Mouse (Mus musculus) kidney, postnatal 0 days (tissue): ENCODE measurements around the gene Srgap2. TPM values are rescaled to one million over a fixed set of nuclear protein-coding genes. Genes with fewer than 3 reads are reported as not detected.

Experiments
- ATAC-seq: fragments of 200-750 bp; cut with Nextera tagmentation; replicated peaks from 2 replicates; pipeline ENCODE4 v1.8.0; 2017; ENCODE audit warnings: low read depth, moderate number of reproducible peaks, moderate TSS enrichment, moderate library complexity; ENCODE audit not compliant: low FRiP score
- DNase-seq: peaks from one replicate; pipeline ENCODE4 v3.0.0-alpha.2; 2016; ENCODE audit warnings: low spot score
- H3K27ac ChIP-seq: fragments of 300-500 bp; sonication (generic); 2 replicates; pipeline ENCODE4 v1.5.1; 2014; ENCODE audit warnings: mild to moderate bottlenecking
- H3K27me3 ChIP-seq: fragments of 300-500 bp; sonication (generic); 2 replicates; pipeline ENCODE4 v1.6.1; 2014; ENCODE audit warnings: low read length, mixed read lengths; ENCODE audit not compliant: insufficient read depth
- H3K36me3 ChIP-seq: fragments of 300-500 bp; sonication (generic); 2 replicates; pipeline ENCODE4 v1.6.1; 2014; ENCODE audit warnings: low read length, mixed read lengths; ENCODE audit not compliant: insufficient read depth
- H3K4me1 ChIP-seq: fragments of 300-500 bp; sonication (generic); replicated peaks from 2 replicates; pipeline ENCODE4 v1.6.1; 2014; ENCODE audit warnings: antibody characterized with exemption, low read length, mixed read lengths; ENCODE audit not compliant: insufficient read depth
- H3K4me2 ChIP-seq: fragments of 300-500 bp; sonication (generic); 2 replicates; pipeline ENCODE4 v1.6.1; 2014; ENCODE audit warnings: mild to moderate bottlenecking, low read length, moderate library complexity, mixed read lengths
- H3K4me3 ChIP-seq: fragments of 300-500 bp; sonication (generic); replicated peaks from 2 replicates; pipeline ENCODE4 v1.5.1; 2014; ENCODE audit warnings: low read depth, low read length
- H3K9ac ChIP-seq: fragments of 300-500 bp; sonication (generic); 2 replicates; pipeline ENCODE4 v1.6.1; 2014; ENCODE audit warnings: low read depth, low read length
- H3K9me3 ChIP-seq: fragments of 300-500 bp; sonication (generic); replicated peaks from 2 replicates; pipeline ENCODE4 v1.6.1; 2016; ENCODE audit warnings: low read length, inconsistent platforms, mixed read lengths
- CTCF ChIP-seq: IDR thresholded peaks from 2 replicates; pipeline ENCODE4 v1.5.1; 2016; ENCODE audit warnings: antibody characterized with exemption, low read depth, mild to moderate bottlenecking, moderate library complexity
- WGBS: fragments of 180-500 bp; shearing (Covaris S2); extraction: QIAGEN DNeasy Blood & Tissue Kit; methylation state at CpG from one replicate; pipeline ENCODE4 v1.1.7; 2014; 5-methylcytosine and 5-hydroxymethylcytosine counted together
- polyA plus RNA-seq: library from polyadenylated mRNA; unstranded; fragments of >200 nt; fragmentation: Nextera tagmentation; extraction: Ambion mirVana; gene quantifications from 2 replicates; pipeline ENCODE4 v1.2.1, GENCODE M21; 2015

The Srgap2 gene
- polyA plus RNA-seq, 1 experiment from 2014 or later, result 6.9 TPM

DNA sequence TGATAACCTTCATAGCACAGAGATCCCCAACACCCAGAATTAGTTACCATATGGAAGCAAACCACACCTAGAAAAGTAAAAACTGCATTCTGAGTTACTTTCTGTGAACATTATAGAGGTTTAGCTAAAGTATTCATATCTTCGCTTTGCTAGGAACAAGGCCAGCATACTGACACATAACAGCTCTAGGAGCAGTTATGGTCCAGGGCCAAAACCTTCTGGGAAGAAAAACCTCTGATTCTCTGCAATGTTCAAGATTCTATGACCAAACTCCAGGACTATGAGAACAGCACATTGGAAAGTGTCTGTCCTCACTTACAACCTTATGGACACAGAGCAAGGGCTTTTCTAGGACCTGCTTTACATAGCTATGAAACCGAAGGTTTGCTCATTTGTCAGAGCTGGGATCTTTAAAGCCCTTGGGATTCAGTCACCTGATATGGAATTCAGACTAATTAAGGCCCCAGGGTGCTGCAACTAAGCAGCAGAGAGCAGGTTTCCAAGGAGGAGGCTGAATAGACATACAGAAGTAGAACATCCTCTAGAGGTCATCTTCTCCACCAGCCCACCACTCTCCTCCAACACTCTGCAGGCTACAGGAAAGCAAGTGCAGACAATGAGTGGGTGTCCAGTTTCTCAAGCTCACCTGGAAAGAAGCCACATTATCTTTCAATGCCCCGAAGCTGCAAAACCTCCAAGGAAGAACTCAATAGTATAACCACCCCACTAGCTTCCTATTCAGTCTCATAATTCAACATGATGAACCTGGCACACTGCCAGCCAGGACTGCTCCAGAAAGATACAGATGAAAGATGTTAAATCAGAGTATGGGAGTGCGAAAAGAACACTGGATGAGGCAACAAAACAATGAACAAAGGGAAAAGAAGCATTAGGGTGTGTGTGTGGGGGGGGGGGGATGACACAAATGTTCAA, 32.9 kb downstream of the Srgap2 start:
- H3K4me2 ChIP-seq, result no peak overlapping the region
- peak; percentile 61 for DNase-seq
- H3K4me1 ChIP-seq, result 0 out of 2 replicates have a peak, but pooled peaks cover 4% of the 10 kb centered on the region
- H3K27me3 ChIP-seq, result no peaks in the 10 kb centered on the region
- no peaks in the 10 kb centered on the region for H3K36me3 ChIP-seq
- no peak overlapping the region for H3K9ac ChIP-seq
- TF ChIP-seq CTCF, result no peak
- no peak overlapping the region for H3K27ac ChIP-seq
- WGBS, result 56% methylated on average over 4 of the region's 4 CpGs
- H3K9me3 ChIP-seq, result no peaks in the 10 kb centered on the region
- no peak for ATAC-seq
- no peak overlapping the region for H3K4me3 ChIP-seq

DNA sequence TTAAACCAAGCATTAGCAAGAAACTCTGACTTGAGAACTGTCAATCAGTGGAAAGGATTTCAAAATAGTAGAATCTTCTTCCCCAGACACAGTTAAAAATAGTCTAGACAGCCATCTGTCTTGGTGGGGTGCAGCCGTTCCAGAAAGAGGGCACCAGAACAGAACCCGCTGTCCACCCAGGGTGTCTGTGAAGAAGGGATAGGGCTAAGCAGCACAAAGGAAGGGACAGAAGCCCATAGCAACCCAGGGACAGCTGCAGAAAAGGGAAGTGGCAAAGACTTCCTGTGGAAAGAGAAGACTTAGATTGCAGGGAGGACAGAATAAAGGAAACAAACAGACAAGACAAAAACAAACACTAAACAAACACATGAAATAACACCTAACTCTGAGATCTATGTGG, 34.8 kb downstream of the Srgap2 start:
- Histone ChIP-seq H3K9me3 (no peaks in the 10 kb centered on the region), H3K4me1 (peaks cover 7% of the 10 kb centered on the region; the same call in 1 of the 2 replicates), H3K9ac (no peak overlapping the region), H3K27ac (no peak overlapping the region), H3K27me3 (no peaks in the 10 kb centered on the region), H3K4me2 (no peak overlapping the region), H3K36me3 (no peaks in the 10 kb centered on the region), H3K4me3 (no peak overlapping the region)
- ATAC-seq, result no peak
- TF ChIP-seq CTCF, result no peak
- 61% methylated on average over 2 of the region's 2 CpGs for WGBS
- no peak for DNase-seq

DNA sequence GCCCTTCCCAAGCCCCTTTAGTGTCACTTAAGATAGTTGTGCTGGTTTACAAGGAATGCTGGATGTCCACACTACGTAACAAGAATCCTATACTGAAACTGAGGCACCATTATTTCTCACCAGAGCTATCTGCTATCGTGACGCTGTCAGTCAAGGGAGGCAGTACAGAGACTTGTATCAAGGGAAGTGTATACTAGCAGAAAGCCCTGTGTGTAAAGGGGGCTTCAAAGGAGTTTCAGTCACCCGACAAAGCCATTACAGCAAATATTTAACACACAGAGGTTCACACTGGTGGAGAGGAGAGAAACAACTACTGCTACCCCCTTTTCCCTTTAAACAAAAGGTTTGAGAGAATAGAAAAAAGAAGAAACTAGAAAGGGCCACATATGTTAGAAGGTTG, 35.6 kb downstream of the Srgap2 start:
- Histone ChIP-seq H3K9me3 (no peaks in the 10 kb centered on the region), H3K4me1 (peaks cover 10% of the 10 kb centered on the region; the same call in 1 of the 2 replicates), H3K4me2 (no peak overlapping the region), H3K4me3 (no peak overlapping the region), H3K27me3 (no peaks in the 10 kb centered on the region), H3K9ac (no peak overlapping the region), H3K27ac (no peak overlapping the region), H3K36me3 (no peaks in the 10 kb centered on the region)
- 42% methylated on average over 4 of the region's 4 CpGs for WGBS
- ATAC-seq (no peak), DNase-seq (no peak)
- TF ChIP-seq CTCF, result no peak

DNA sequence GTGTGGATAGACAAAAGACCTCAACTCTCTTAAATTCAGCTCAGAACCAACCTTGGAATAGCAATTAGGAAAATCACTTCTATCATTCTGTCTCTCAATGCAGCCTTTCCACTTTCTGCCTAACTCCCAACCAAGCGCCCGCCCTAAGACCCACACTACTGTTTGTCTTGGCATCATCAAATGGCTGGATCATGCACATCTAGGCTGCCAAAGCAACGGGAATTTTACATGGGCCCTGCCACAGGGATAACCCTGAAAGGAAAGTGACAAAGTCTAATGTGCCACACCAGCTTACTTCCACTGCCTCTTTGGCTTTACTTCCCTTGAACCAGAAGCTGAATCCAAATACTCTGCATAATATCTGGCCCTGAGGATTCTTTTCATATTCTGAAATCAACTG, 37.8 kb downstream of the Srgap2 start:
- Histone ChIP-seq H3K27me3 (no peaks in the 10 kb centered on the region), H3K9ac (no peak overlapping the region), H3K4me1 (peaks cover 14% of the 10 kb centered on the region; the same call in 1 of the 2 replicates), H3K4me3 (no peak overlapping the region), H3K36me3 (no peaks in the 10 kb centered on the region), H3K27ac (no peak overlapping the region), H3K9me3 (no peaks in the 10 kb centered on the region), H3K4me2 (no peak overlapping the region)
- no peak for ATAC-seq
- TF ChIP-seq CTCF, result no peak
- WGBS, result 77% methylated on average over 3 of the region's 3 CpGs
- no peak for DNase-seq

DNA sequence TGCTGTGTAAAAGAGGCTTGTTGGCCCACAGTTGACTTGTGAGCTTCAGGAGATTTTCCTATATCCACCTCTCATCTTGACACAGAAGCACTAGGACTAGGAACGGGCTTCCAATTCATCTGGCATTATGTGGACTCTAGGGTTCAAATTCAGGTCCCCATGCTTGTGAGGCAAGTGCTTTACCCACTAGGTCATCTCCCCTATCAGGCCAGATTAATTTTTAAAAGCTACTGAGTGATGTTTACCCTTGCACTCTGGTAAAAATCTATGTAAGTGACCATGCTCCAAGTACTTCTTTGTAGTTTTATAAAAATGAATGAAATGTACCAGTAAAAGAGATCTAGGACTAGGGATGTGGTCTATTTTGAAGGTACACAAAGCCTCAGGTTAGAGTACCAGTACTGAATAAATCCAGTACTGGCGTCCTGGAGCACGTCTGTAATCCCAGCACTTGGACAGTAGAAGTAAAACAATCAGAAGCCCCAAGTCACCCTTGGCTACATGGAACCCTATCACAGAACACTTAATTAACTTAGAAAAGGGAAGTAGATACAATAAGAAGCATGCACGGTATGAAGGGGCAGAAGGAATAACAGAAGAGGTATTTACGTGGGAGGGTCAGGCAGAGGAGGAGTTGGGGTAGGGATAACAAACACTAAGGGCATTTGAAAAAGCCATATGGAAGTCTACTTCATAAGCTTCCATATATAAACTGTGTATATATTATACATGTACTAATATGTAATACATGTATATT, 40.9 kb downstream of the Srgap2 start:
- peak; percentile 67 for DNase-seq
- no peak overlapping the region for H3K4me3 ChIP-seq
- no peak overlapping the region for H3K9ac ChIP-seq
- no peak for TF ChIP-seq CTCF
- H3K4me2 ChIP-seq, result no peak overlapping the region
- WGBS, result 51% methylated on average over 5 of the region's 5 CpGs
- no peak for ATAC-seq
- H3K4me1 ChIP-seq, result peaks cover 13% of the 10 kb centered on the region; the same call in 1 of the 2 replicates
- no peaks in the 10 kb centered on the region for H3K9me3 ChIP-seq
- H3K27ac ChIP-seq, result no peak overlapping the region
- no peaks in the 10 kb centered on the region for H3K27me3 ChIP-seq
- H3K36me3 ChIP-seq, result no peaks in the 10 kb centered on the region

DNA sequence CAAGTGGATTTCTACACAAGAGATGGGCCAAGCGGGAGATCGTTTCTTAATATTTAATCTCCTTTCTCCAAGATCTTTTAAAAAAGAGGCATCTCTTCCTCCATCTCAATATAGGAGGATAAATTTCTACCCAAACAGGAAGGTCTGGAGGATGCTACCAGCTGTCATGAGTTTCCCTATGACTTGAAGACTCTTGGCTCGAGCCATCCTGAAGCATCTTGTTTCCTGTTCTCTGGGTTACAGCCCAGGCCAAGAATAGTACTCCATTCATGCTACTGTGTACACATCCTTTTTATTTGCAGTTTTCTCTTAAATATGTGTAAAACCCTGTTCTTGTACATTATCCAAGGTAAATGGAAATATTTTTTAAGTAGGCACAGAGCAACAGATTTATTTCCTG, 44.9 kb downstream of the Srgap2 start:
- Histone ChIP-seq H3K4me2 (no peak overlapping the region), H3K4me1 (peaks cover 8% of the 10 kb centered on the region; the same call in 1 of the 2 replicates), H3K27me3 (no peaks in the 10 kb centered on the region), H3K4me3 (no peak overlapping the region), H3K27ac (no peak overlapping the region), H3K36me3 (no peaks in the 10 kb centered on the region), H3K9me3 (no peaks in the 10 kb centered on the region), H3K9ac (no peak overlapping the region)
- ATAC-seq (no peak), DNase-seq (peak; percentile 35)
- no peak for TF ChIP-seq CTCF
- WGBS, result 78% methylated on average over 3 of the region's 3 CpGs
